Mouse (Mus musculus): ENCODE measurements around the gene Rbm4b. TPM values are rescaled to one million over a fixed set of nuclear protein-coding genes. Genes with fewer than 3 reads are reported as not detected.

The Rbm4b gene
- total and polyA plus RNA-seq, 3 experiments: 7.0 to 11.1 TPM; not detected in 1

- 0 out of 2 replicates have a peak, but pooled peaks have one; percentile 7 for TF ChIP-seq ETS1 (IDR thresholded peaks at IDR 0.05; ENCODE audit: low read depth, low read length)
- peak; percentile 82 for TF ChIP-seq NELFE (IDR thresholded peaks at IDR 0.05; ENCODE audit: low read depth, low read length)
- TF ChIP-seq MAFK (IDR thresholded peaks at IDR 0.05; ENCODE audit: borderline replicate concordance, low read depth, low read length): no peak
- TF ChIP-seq BHLHE40 (IDR thresholded peaks at IDR 0.05; ENCODE audit: borderline replicate concordance, low read depth, low read length): no peak
- TF ChIP-seq CTCF (IDR thresholded peaks at IDR 0.05 in 2 of 3, conservative IDR thresholded peaks at IDR 0.05 in 1 of 3; ENCODE audit: control insufficient read depth in 1 of 3, insufficient read depth in 1 of 3, low read depth in 2 of 3, low read length in 3 of 3, poor library complexity in 1 of 3, severe bottlenecking in 1 of 3): no peak
- no peak for TF ChIP-seq NRF1 (IDR thresholded peaks at IDR 0.05; ENCODE audit: insufficient read depth, low read depth, low read length, poor library complexity, severe bottlenecking)
- TF ChIP-seq CHD2 (IDR thresholded peaks at IDR 0.05; ENCODE audit: low read length): peak; percentile 74
- TF ChIP-seq EP300 (IDR thresholded peaks at IDR 0.05; ENCODE audit: low read depth in 1 of 2, low read length in 2 of 2): 0 out of 4 replicates have a peak, but pooled peaks of 1 of the 2 experiments have one; percentile 19
- TF ChIP-seq SMC3 (IDR thresholded peaks at IDR 0.05; ENCODE audit: low read depth, low read length): no peak
Measured at GRCm38 (mm10) chr19:4793831-4794422, 37.6 kb downstream of the Rbm4b start, which contains the start of gene Rbm4 (continued).

- peaks cover 22 to 39% of the 10 kb centered on the region in 2 experiments for H3K4me1 ChIP-seq (ENCODE audit: control insufficient read depth in 1 of 2, insufficient read depth in 2 of 2, low read length in 2 of 2)
- TF ChIP-seq MXI1 (IDR thresholded peaks at IDR 0.05; ENCODE audit: low read depth, low read length) (peak; percentile 43; the same call in 1 of the 2 replicates), ZNF384 (IDR thresholded peaks at IDR 0.05; ENCODE audit: low read depth, low read length) (no peak; the same call in 1 of the 2 replicates), SIN3A (IDR thresholded peaks at IDR 0.05; ENCODE audit: low read length) (peak; percentile 53; the same call in 1 of the 2 replicates), MYC (IDR thresholded peaks at IDR 0.05; ENCODE audit: low read depth, low read length) (no peak), MAX (IDR thresholded peaks at IDR 0.05; ENCODE audit: low read length) (0 out of 2 replicates have a peak, but pooled peaks have one; percentile 9), EP300 (IDR thresholded peaks at IDR 0.05; ENCODE audit: low read depth in 1 of 2, low read length in 2 of 2) (peak; percentile 59 to 65; a peak in 2 of 4 replicates), NRF1 (IDR thresholded peaks at IDR 0.05; ENCODE audit: insufficient read depth, low read depth, low read length, poor library complexity, severe bottlenecking) (no peak), ETS1 (IDR thresholded peaks at IDR 0.05; ENCODE audit: low read depth, low read length) (0 out of 2 replicates have a peak, but pooled peaks have one; percentile 31), ELF1 (IDR thresholded peaks at IDR 0.05; ENCODE audit: low read depth, low read length) (no peak; the same call in 1 of the 2 replicates), UBTF (IDR thresholded peaks at IDR 0.05; ENCODE audit: borderline replicate concordance, insufficient read depth, low read depth, low read length) (no peak), GATA1 (IDR thresholded peaks at IDR 0.05; ENCODE audit: low read depth, low read length) (peak; percentile 77), TCF12 (IDR thresholded peaks at IDR 0.05; ENCODE audit: low read depth, low read length) (peak; percentile 64; the same call in 1 of the 2 replicates)
- H3K9me3 ChIP-seq (replicated peaks; ENCODE audit: insufficient read depth, low read length): no peaks in the 10 kb centered on the region
Measured at GRCm38 (mm10) chr19:4795929-4796328, 39.6 kb downstream of the Rbm4b start.

More at GRCm38 (mm10) chr19:4795929-4796328, 39.6 kb downstream of the Rbm4b start:
- H3K9ac ChIP-seq (ENCODE audit: control insufficient read depth, low read depth, low read length, poor library complexity, severe bottlenecking): no peak overlapping the region; the same call in 1 of the 2 replicates
- H3K79me2 ChIP-seq (ENCODE audit: control insufficient read depth, insufficient read depth, low read length, poor library complexity): peaks cover 68% of the 10 kb centered on the region
- H3K27me3 ChIP-seq (ENCODE audit: control insufficient read depth in 1 of 2, insufficient read depth in 2 of 2, low read length in 2 of 2): no peaks in the 10 kb centered on the region
- peak overlapping the region; percentile 74 for H3K27ac ChIP-seq (ENCODE audit: control insufficient read depth, low read depth, low read length)
- no peak overlapping the region for H3K4me3 ChIP-seq (ENCODE audit: control insufficient read depth in 1 of 2, insufficient read depth in 1 of 2, low read depth in 2 of 2, low read length in 2 of 2)
- peak; percentile 49 for DNase-seq (ENCODE audit: low read depth, low spot score)
- peaks cover 31 to 59% of the 10 kb centered on the region in 2 experiments for H3K36me3 ChIP-seq (ENCODE audit: control insufficient read depth in 1 of 2, insufficient read depth in 2 of 2, low read length in 2 of 2)
